Mouse (Mus musculus) embryo, embryonic 10.5 days (tissue): ENCODE data around the gene Rhbdf2.

Source experiments
- DNase-seq: peaks from one replicate; pipeline ENCODE4 v3.0.0-alpha.2; 2015; ENCODE audit warnings: low spot score

The Rhbdf2 gene

GRCm38 (mm10) chr11:116549273-116550038 lies 77.4 kb downstream of the Rhbdf2 start:
- no peak for DNase-seq

DNA sequence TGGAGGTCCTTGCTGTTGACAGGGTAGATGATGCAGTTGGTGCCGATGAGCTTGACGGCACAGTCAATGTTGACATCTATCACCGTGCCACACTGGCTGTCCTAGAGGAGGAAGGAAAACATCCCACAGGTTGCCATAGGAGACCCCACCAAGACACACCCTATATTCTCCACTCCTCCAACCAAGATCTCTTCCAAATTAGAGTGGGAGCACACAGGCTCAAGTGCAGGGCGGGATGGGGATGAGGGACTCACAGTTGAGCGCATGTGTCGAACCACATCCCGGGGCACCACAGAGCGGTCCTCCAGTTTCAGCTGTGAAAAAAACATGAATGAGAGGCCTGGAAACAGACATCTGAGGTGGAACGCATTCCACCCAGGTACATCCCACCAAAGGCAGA lies 78.0 kb downstream of the Rhbdf2 start:
- DNase-seq, result no peak
